Mouse (Mus musculus) embryonic fibroblast, embryonic 13.5 days (primary cell): ENCODE data around the gene Rexo4.

Experiments
- CTCF ChIP-seq: IDR thresholded peaks from 2 replicates; pipeline ENCODE4 v1.5.1; 2011; ENCODE audit warnings: mild to moderate bottlenecking, control low read depth, low read length, moderate library complexity, borderline replicate concordance; ENCODE audit not compliant: insufficient read depth
- POLR2A ChIP-seq: IDR thresholded peaks from 2 replicates; pipeline ENCODE4 v1.6.1; 2011; ENCODE audit warnings: low read depth, mild to moderate bottlenecking, control low read depth, low read length, moderate library complexity

DNA sequence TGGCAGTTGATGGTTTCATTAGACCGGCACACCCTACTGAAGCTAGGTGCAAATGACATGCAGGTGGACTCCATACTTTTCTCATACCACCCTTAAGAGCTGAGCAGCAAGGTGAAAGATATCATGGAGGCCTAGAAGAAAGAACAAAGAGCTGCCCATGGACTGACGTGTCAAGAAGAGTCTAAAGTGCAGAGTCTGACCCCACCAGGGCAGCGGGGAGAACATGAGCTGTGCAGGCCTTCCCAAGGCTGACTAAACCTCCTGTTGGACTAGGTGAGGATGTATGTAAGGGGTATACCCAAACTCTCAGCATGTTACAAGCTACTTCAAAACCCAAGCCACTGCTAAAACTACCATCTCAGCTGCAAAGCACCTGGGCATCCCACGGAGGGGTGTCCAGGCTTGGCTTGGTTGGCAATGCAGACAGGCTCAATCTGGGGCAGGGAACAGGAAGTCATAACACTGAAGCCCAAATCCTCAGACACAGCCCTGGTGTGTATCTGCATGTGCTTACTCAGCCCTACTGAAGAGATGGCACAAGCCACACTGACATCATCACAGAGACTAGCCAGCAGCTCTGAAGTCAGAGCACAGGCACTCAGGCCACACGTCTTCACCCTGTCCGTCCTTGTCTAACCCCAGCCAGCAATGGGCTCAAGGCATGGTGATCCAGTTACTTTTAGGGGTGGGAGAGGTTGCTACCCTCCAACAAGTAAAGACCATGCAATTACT lies 36.3 kb downstream of the Rexo4 start:
- TF ChIP-seq CTCF, result no peak
- TF ChIP-seq POLR2A, result no peak
